In the genomic region with DNA sequence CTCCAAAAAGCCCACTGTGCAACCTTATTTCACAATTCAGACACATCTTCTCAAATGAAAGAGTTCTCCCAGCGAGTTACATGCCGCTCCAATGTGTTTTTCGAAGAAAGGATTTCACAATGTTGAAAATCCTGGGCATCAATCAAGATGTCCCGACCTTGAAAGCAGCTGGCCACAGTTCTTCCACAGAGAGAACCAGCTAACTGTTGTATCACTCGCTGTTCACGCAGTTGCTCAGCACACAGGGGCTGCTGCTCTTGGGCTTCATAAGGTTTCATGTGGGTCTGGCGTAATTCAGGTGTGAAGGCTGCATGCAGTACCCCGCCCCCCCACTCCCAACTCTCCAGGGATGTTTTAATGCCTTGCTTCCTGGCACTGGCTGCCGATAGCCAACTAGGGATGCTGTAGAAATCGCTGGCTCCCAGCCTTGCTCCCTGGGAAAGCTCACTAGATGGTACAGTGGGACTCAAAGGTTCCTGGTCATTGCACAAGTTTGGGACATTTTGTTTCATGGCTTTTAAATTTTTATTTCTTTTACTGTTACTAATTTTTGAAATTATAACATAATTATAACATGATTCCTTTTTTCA, we compare ENCODE assay signal across 18 mouse cellular contexts.
DNase-seq lines count a peak whose midpoint lies in the region; ATAC-seq lines count a peak whose summit lies in the region.
"Had no signal": no experiment of that assay in that cellular context is flagged by ENCODE, and none has a peak within 500 bp of the region (broad histone marks: within the 10 kb centered on the region; RNA-seq: fewer than 3 reads in every experiment).

No protein-coding gene starts in this region.

- ATAC-seq in hindbrain, embryonic 16.5 days, result 0 out of 2 replicates have a peak, but pooled peaks have one; percentile 31
- no peak for ATAC-seq in hindbrain, embryonic 11.5 days (ENCODE audit: low FRiP score)
- ATAC-seq: activated CD4-positive, CD25-positive, alpha-beta regulatory T cell, adult 4 months; Patski had no signal

- no peak overlapping the region for H3K9ac ChIP-seq in hindbrain, embryonic 16.5 days (ENCODE audit: low read depth, low read length)
- no peak overlapping the region for H3K9ac ChIP-seq in hindbrain, embryonic 11.5 days (ENCODE audit: low read depth, low read length)
- H3K9ac ChIP-seq: heart, embryonic 12.5 days; neural tube, embryonic 13.5 days had no signal

- no peak for DNase-seq in hindbrain, embryonic 11.5 days (ENCODE audit: low spot score)
- peak; percentile 33 for DNase-seq in ovary, adult 18-20 months (ENCODE audit: low spot score)
- no peak for DNase-seq in ovary, postnatal 14 days (ENCODE audit: low spot score)
- peak; percentile 55 for DNase-seq in fat pad, adult 2 months (ENCODE audit: extremely low read depth, low read depth, low spot score)
- DNase-seq in thymus, adult 18-20 months, result no peak
- no peak for DNase-seq in thymus, postnatal 25 days
- DNase-seq: cerebellum, adult 2 months; gastrocnemius, postnatal 36 days; heart, postnatal 4 days; kidney, adult 2 months; kidney, postnatal 36 days; liver had no signal

- peaks cover 6% of the 10 kb centered on the region; the same call in 1 of the 2 replicates for H3K4me1 ChIP-seq in hindbrain, embryonic 16.5 days (ENCODE audit: control insufficient read depth, insufficient read depth, low read depth, low read length)
- no peaks in the 10 kb centered on the region for H3K4me1 ChIP-seq in hindbrain, embryonic 11.5 days (replicated peaks; ENCODE audit: control insufficient read depth, insufficient read depth, low read length)

- WGBS in hindbrain, embryonic 16.5 days, result 68% methylated on average over 10 of the region's 10 CpGs
- WGBS in hindbrain, embryonic 11.5 days, result 75% methylated on average over 10 of the region's 10 CpGs

- H3K4me3 ChIP-seq in hindbrain, embryonic 16.5 days (ENCODE audit: low read length), result no peak overlapping the region
- H3K4me3 ChIP-seq in hindbrain, embryonic 11.5 days (ENCODE audit: low read depth, low read length), result no peak overlapping the region
- H3K4me3 ChIP-seq: heart, embryonic 12.5 days; midbrain, embryonic 10.5 days; neural tube, embryonic 13.5 days had no signal

- H3K4me2 ChIP-seq in hindbrain, embryonic 16.5 days (ENCODE audit: low read length), result no peak overlapping the region
- no peak overlapping the region for H3K4me2 ChIP-seq in hindbrain, embryonic 11.5 days (replicated peaks; ENCODE audit: low read depth, low read length)
- H3K4me2 ChIP-seq: heart, embryonic 12.5 days; neural tube, embryonic 13.5 days had no signal

- no peaks in the 10 kb centered on the region for H3K9me3 ChIP-seq in hindbrain, embryonic 16.5 days (ENCODE audit: control insufficient read depth, low read length)
- no peaks in the 10 kb centered on the region for H3K9me3 ChIP-seq in hindbrain, embryonic 11.5 days (ENCODE audit: control insufficient read depth, low read length)
- H3K9me3 ChIP-seq: heart, embryonic 12.5 days; midbrain, embryonic 10.5 days; neural tube, embryonic 13.5 days had no signal

- no peaks in the 10 kb centered on the region for H3K27me3 ChIP-seq in hindbrain, embryonic 16.5 days (replicated peaks; ENCODE audit: control insufficient read depth, insufficient read depth, low read length)
- H3K27me3 ChIP-seq in hindbrain, embryonic 11.5 days (ENCODE audit: control insufficient read depth, insufficient read depth, low read length), result no peaks in the 10 kb centered on the region
- H3K27me3 ChIP-seq: heart, embryonic 12.5 days; neural tube, embryonic 13.5 days; Patski had no signal

- H3K27ac ChIP-seq in hindbrain, embryonic 16.5 days (ENCODE audit: low read depth, low read length), result no peak overlapping the region
- H3K27ac ChIP-seq in hindbrain, embryonic 11.5 days (ENCODE audit: low read depth, low read length), result no peak overlapping the region
- H3K27ac ChIP-seq: midbrain, embryonic 10.5 days; neural tube, embryonic 13.5 days had no signal

- no peaks in the 10 kb centered on the region for H3K36me3 ChIP-seq in hindbrain, embryonic 16.5 days (ENCODE audit: control insufficient read depth, insufficient read depth, low read length)
- no peaks in the 10 kb centered on the region for H3K36me3 ChIP-seq in hindbrain, embryonic 11.5 days (ENCODE audit: control insufficient read depth, insufficient read depth, low read length)
- H3K36me3 ChIP-seq: heart, embryonic 12.5 days; midbrain, embryonic 10.5 days; neural tube, embryonic 13.5 days had no signal

Comparison
In these comparisons a context has a peak if more than half of its experiments do, and no peak if none do; other contexts are left out.
1. DNase-seq: peak in ovary, adult 18-20 months (single experiment) and fat pad, adult 2 months (single experiment); none in hindbrain, embryonic 11.5 days (single experiment), ovary, postnatal 14 days (single experiment), thymus, adult 18-20 months (0 of 2) and thymus, postnatal 25 days (single experiment).